Mouse (Mus musculus): ENCODE results near the gene Fbxw11.

- TF ChIP-seq POLR2A (IDR thresholded peaks at IDR 0.05; ENCODE audit: borderline replicate concordance, insufficient read depth, low read length) (no peak), CTCF (IDR thresholded peaks at IDR 0.05; ENCODE audit: borderline replicate concordance, insufficient read depth, low read depth, low read length) (no peak)
Measured at GRCm38 (mm10) chr11:32684690-32685254, 42.2 kb downstream of the Fbxw11 start.

Measured in cerebellum, adult 2 months (tissue).